35 mouse cellular contexts compared by ENCODE assay signal in the genomic region with DNA sequence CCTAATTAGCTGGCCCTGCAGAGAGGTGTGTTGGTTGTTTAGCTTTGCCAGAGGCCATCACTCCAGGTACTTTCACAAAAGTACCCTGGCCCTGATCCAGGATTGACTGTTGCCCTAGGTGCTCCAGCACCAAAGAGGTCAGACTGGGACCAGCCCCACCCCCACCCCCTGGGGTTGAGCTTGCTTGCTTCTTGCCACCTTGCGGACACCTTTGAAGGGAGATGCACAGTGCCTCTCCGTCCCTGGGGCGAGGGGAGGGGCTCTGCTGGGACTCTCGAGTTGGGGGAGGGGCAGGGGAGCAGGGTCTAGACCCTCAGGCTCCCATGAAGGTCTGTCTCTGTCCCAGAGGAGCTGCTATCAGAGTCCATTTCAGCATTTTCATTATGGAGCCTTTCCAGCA. TPM values are rescaled to one million over a fixed set of nuclear protein-coding genes. Genes with fewer than 3 reads are reported as not detected.
A peak's percentile ranks its signal among the peaks of the same experiment; 100 is the strongest.
DNase-seq lines count a peak whose midpoint lies in the region; ATAC-seq and TF ChIP-seq lines count a peak whose summit lies in the region.
"Had no signal": no experiment of that assay in that cellular context is flagged by ENCODE, and none has a peak within 500 bp of the region (broad histone marks: within the 10 kb centered on the region; RNA-seq: fewer than 3 reads in every experiment).

No protein-coding gene starts in this region.

- no peaks in the 10 kb centered on the region; the same call in 1 of the 2 replicates for H3K4me1 ChIP-seq in liver, adult 2 months (ENCODE audit: control insufficient read depth, insufficient read depth, low read length)
- H3K4me1 ChIP-seq in liver, embryonic 12.5 days: peaks cover 8% of the 10 kb centered on the region; the same call in 1 of the 2 replicates
- H3K4me1 ChIP-seq in CH12.LX (ENCODE audit: control insufficient read depth in 1 of 2, insufficient read depth in 2 of 2): peaks cover 11 to 67% of the 10 kb centered on the region in 2 experiments
- H3K4me1 ChIP-seq: forebrain, embryonic 10.5 days; forebrain, embryonic 13.5 days; heart, embryonic 15.5 days had no signal

- in situ Hi-C loops in CH12.LX (cut with MboI; ENCODE audit: low pct_ligation_motif_present, low pct_unique_long_range_greater_than_20kb, low sequenced_read_pairs): no loop called here

- no peak for TF ChIP-seq EP300 in CH12.LX (IDR thresholded peaks at IDR 0.05; ENCODE audit: low read length)

- H3K4me3 ChIP-seq in liver, adult 2 months (ENCODE audit: insufficient read depth, low read depth, low read length): no peak overlapping the region
- no peak overlapping the region for H3K4me3 ChIP-seq in liver, embryonic 12.5 days
- H3K4me3 ChIP-seq in CH12.LX (replicated peaks in 1 of 3; ENCODE audit: low read depth in 2 of 3, low read length in 2 of 3, poor library complexity in 1 of 3): no peak overlapping the region
- H3K4me3 ChIP-seq: forebrain, embryonic 10.5 days; forebrain, embryonic 13.5 days; heart, embryonic 15.5 days had no signal

- no peaks in the 10 kb centered on the region; the same call in 1 of the 2 replicates for H3K79me2 ChIP-seq in liver, adult 2 months (ENCODE audit: control insufficient read depth, insufficient read depth, low read length)
- H3K79me2 ChIP-seq in CH12.LX (replicated peaks; ENCODE audit: control insufficient read depth, extremely low read depth, insufficient read depth, poor library complexity, severe bottlenecking): peaks cover 22% of the 10 kb centered on the region

- TF ChIP-seq RAD21 in CH12.LX (IDR thresholded peaks at IDR 0.05; ENCODE audit: low read depth, low read length): no peak

- H3K4me2 ChIP-seq in liver, embryonic 12.5 days: no peak overlapping the region
- no peak overlapping the region for H3K4me2 ChIP-seq in CH12.LX (ENCODE audit: insufficient read depth, low read depth, poor library complexity, severe bottlenecking)
- H3K4me2 ChIP-seq: forebrain, embryonic 13.5 days; heart, embryonic 11.5 days; heart, embryonic 15.5 days; hindbrain, embryonic 14.5 days had no signal

- WGBS in liver, adult 2 months: 72% methylated on average over 4 of the region's 4 CpGs
- WGBS in liver, embryonic 12.5 days (ENCODE audit: insufficient replicate concordance): 78% methylated on average over 4 of the region's 4 CpGs

- peak; percentile 35 for DNase-seq in liver, adult 2 months (ENCODE audit: extremely low read depth, low read depth, low spot score)
- DNase-seq in lung, postnatal 36 days: peak; percentile 8
- no peak for DNase-seq in lung, postnatal 4 days
- DNase-seq in CH12.LX (ENCODE audit: extremely low read depth) (no peak), ES-CJ7 (ENCODE audit: low read depth, low spot score) (peak; percentile 63)
- no peak for DNase-seq in embryo, embryonic 10.5 days (ENCODE audit: low spot score)
- DNase-seq in heart, adult 18-20 months: no peak
- DNase-seq: adrenal gland, adult 8-10 months; adrenal gland, postnatal 25 days; B cell, adult 2 months; cerebellum, adult 11-12 months; cerebellum, adult 8-10 months; gastrocnemius, postnatal 10 days; gastrocnemius, postnatal 36 days; heart, postnatal 14 days; heart, postnatal 4 days had no signal

- H3K9ac ChIP-seq in liver, adult 2 months (ENCODE audit: low read depth, low read length): no peak overlapping the region
- H3K9ac ChIP-seq in liver, embryonic 12.5 days: no peak overlapping the region
- no peak overlapping the region for H3K9ac ChIP-seq in CH12.LX (ENCODE audit: insufficient read depth, low read depth)
- H3K9ac ChIP-seq: forebrain, embryonic 13.5 days; heart, embryonic 15.5 days; hindbrain, embryonic 14.5 days had no signal

- no peaks in the 10 kb centered on the region for H3K9me3 ChIP-seq in liver, embryonic 12.5 days (replicated peaks)
- no peaks in the 10 kb centered on the region for H3K9me3 ChIP-seq in CH12.LX (replicated peaks; ENCODE audit: low read length)
- H3K9me3 ChIP-seq: forebrain, embryonic 10.5 days; forebrain, embryonic 13.5 days; G1E; heart, embryonic 15.5 days had no signal

- dilution Hi-C loops in CH12.LX (cut with MboI; ENCODE audit: extremely low pct_ligation_motif_present, extremely low pct_unique_long_range_greater_than_20kb, low sequenced_read_pairs): no loop called here

- TF ChIP-seq POLR2A in liver, adult 2 months (IDR thresholded peaks at IDR 0.05; ENCODE audit: extremely low read depth, insufficient read depth, low read length): no peak
- TF ChIP-seq POLR2A in CH12.LX (IDR thresholded peaks at IDR 0.05; ENCODE audit: low read depth, low read length): no peak

- ATAC-seq in liver, embryonic 12.5 days: no peak
- ATAC-seq: activated CD4-positive, CD25-positive, alpha-beta regulatory T cell, adult 4 months; forebrain, embryonic 13.5 days; forebrain, embryonic 16.5 days; hindbrain, postnatal 0 days; inflammation-experienced regulatory T-cells, adult 6 months; Patski had no signal

- no peak for TF ChIP-seq CTCF in liver, adult 2 months (IDR thresholded peaks at IDR 0.05; ENCODE audit: low read depth, low read length)
- no peak for TF ChIP-seq CTCF in CH12.LX (conservative IDR thresholded peaks at IDR 0.05 in 1 of 2, IDR thresholded peaks at IDR 0.05 in 1 of 2; ENCODE audit: low read depth in 2 of 2, low read length in 2 of 2)

- no peak overlapping the region for H3K27ac ChIP-seq in liver, adult 2 months (replicated peaks; ENCODE audit: insufficient read depth, low read depth, low read length)
- H3K27ac ChIP-seq in liver, embryonic 12.5 days: no peak overlapping the region
- H3K27ac ChIP-seq in CH12.LX (ENCODE audit: insufficient read depth, low read depth): 0 out of 2 replicates have a peak overlapping the region, but pooled peaks have one; percentile 2
- H3K27ac ChIP-seq: forebrain, embryonic 10.5 days; forebrain, embryonic 13.5 days; heart, embryonic 15.5 days; hindbrain, embryonic 14.5 days; hindbrain, postnatal 0 days had no signal

- H3K36me3 ChIP-seq in liver, adult 2 months (ENCODE audit: control insufficient read depth, insufficient read depth, low read length): peaks cover 66% of the 10 kb centered on the region
- H3K36me3 ChIP-seq in liver, embryonic 12.5 days: peaks cover 97% of the 10 kb centered on the region
- peaks cover 72 to 90% of the 10 kb centered on the region in 2 experiments for H3K36me3 ChIP-seq in CH12.LX (replicated peaks in 1 of 2; ENCODE audit: control insufficient read depth in 1 of 2, insufficient read depth in 1 of 2, low read length in 1 of 2)

- H3K27me3 ChIP-seq in liver, adult 2 months (ENCODE audit: control insufficient read depth, insufficient read depth, low read length): no peaks in the 10 kb centered on the region
- H3K27me3 ChIP-seq in liver, embryonic 12.5 days (replicated peaks): no peaks in the 10 kb centered on the region
- no peaks in the 10 kb centered on the region for H3K27me3 ChIP-seq in CH12.LX (replicated peaks)
- H3K27me3 ChIP-seq: forebrain, embryonic 13.5 days; heart, embryonic 15.5 days; Patski had no signal

TF ChIP-seq in CH12.LX, 34 proteins besides CTCF, POLR2A, EP300 and RAD21:
- TF ChIP-seq CHD2 (IDR thresholded peaks at IDR 0.05; ENCODE audit: low read length) (0 out of 2 replicates have a peak, but pooled peaks have one; percentile 14), CHD1 (IDR thresholded peaks at IDR 0.05; ENCODE audit: low read depth, low read length) (no peak)

RNA-seq across cellular contexts. Expression of a gene that starts 15.2 kb away (rescaled TPM):
- 18.6 and 23.3 TPM in 2 replicates for total RNA-seq in liver, adult 2 months (2014; rRNA removed)
- 21.3 and 22.8 TPM in 2 replicates for polyA plus RNA-seq in liver, adult 2 months (2012; rRNA removed)
- polyA plus RNA-seq in liver, embryonic 12.5 days (2016; fragmentation: Nextera tagmentation; extraction: Ambion mirVana): 26.4 and 27.2 TPM in 2 replicates
- 51.3 and 60.4 TPM in 2 replicates for total RNA-seq in CH12.LX (2012; rRNA removed)
- 62.1 and 64.2 TPM in 2 replicates for total RNA-seq in CH12.LX (2014; rRNA removed)
- polyA plus RNA-seq in CH12.LX (2012; ENCODE audit: insufficient read length, low read depth): 66.0 and 67.8 TPM in 2 replicates
- 10 to 100 TPM; 32.0 to 32.3 TPM for total RNA-seq in heart, adult 18-20 months (2021)

RNA-seq across cellular contexts. Expression of a gene that starts 15.3 kb away (rescaled TPM):
- 25.4 and 27.7 TPM in 2 replicates for total RNA-seq in liver, adult 2 months (2014; rRNA removed)
- polyA plus RNA-seq in liver, adult 2 months (2012; rRNA removed): 19.1 and 26.2 TPM in 2 replicates
- 100 and 108 TPM in 2 replicates for polyA plus RNA-seq in liver, embryonic 12.5 days (2016; fragmentation: Nextera tagmentation; extraction: Ambion mirVana)
- total RNA-seq in CH12.LX (2012; rRNA removed) (113 and 133 TPM in 2 replicates), CH12.LX (2014; rRNA removed) (66.9 and 70.8 TPM in 2 replicates)
- 199 and 208 TPM in 2 replicates for polyA plus RNA-seq in CH12.LX (2012; ENCODE audit: insufficient read length, low read depth)
- total RNA-seq in heart, adult 18-20 months (2021): 10 to 100 TPM; 43.6 to 44.9 TPM

RNA-seq across cellular contexts. Expression of a gene that starts 25.5 kb away (rescaled TPM):
- 479 and 657 TPM in 2 replicates for total RNA-seq in liver, adult 2 months (2014; rRNA removed)
- polyA plus RNA-seq in liver, adult 2 months (2012; rRNA removed): 1,258 and 1,301 TPM in 2 replicates
- polyA plus RNA-seq in liver, embryonic 12.5 days (2016; fragmentation: Nextera tagmentation; extraction: Ambion mirVana): 657 and 705 TPM in 2 replicates
- total RNA-seq in CH12.LX (2012; rRNA removed) (851 and 995 TPM in 2 replicates), CH12.LX (2014; rRNA removed) (669 and 778 TPM in 2 replicates)
- 788 and 969 TPM in 2 replicates for polyA plus RNA-seq in CH12.LX (2012; ENCODE audit: insufficient read length, low read depth)
- total RNA-seq in heart, adult 18-20 months (2021): 1,000 to 10,000 TPM; 3,280 to 3,727 TPM

RNA-seq across cellular contexts. Expression of a gene that starts 25.6 kb away (rescaled TPM):
- not detected in 2 replicates for total RNA-seq in liver, adult 2 months (2014; rRNA removed)
- polyA plus RNA-seq in liver, adult 2 months (2012; rRNA removed): not detected in 2 replicates
- not detected in 2 replicates for polyA plus RNA-seq in liver, embryonic 12.5 days (2016; fragmentation: Nextera tagmentation; extraction: Ambion mirVana)
- total RNA-seq in CH12.LX (2012; rRNA removed) (not detected in 2 replicates), CH12.LX (2014; rRNA removed) (not detected in 2 replicates)
- not detected in 2 replicates for polyA plus RNA-seq in CH12.LX (2012; ENCODE audit: insufficient read length, low read depth)
- not detected for total RNA-seq in heart, adult 18-20 months (2021)
- total RNA-seq: adrenal gland, adult 8-10 months; adrenal gland, postnatal 25 days; G1E; gastrocnemius, adult 18-20 months; gastrocnemius, postnatal 10 days; gastrocnemius, postnatal 36 days; granulocyte monocyte progenitor cell, adult 5-6 weeks; heart, adult 8-10 months; heart, postnatal 14 days; heart, postnatal 4 days; hindbrain, postnatal 0 days had no signal
- polyA plus RNA-seq: activated CD4-positive, CD25-positive, alpha-beta regulatory T cell, adult 4 months; brain, embryonic 14.5 days; cortical plate, adult 2 months; embryonic facial prominence, embryonic 14.5 days; forebrain, embryonic 13.5 days; forebrain, embryonic 16.5 days; G1E; heart, embryonic 11.5 days; heart, embryonic 15.5 days; hindbrain, embryonic 11.5 days; hindbrain, embryonic 14.5 days; hindbrain, postnatal 0 days; inflammation-experienced regulatory T-cells, adult 6 months; Patski had no signal

RNA-seq across cellular contexts. Expression of a gene that starts 44.2 kb away (rescaled TPM):
- total RNA-seq in liver, adult 2 months (2014; rRNA removed): not detected in 2 replicates
- not detected in 2 replicates for polyA plus RNA-seq in liver, adult 2 months (2012; rRNA removed)
- 33.8 and 38.3 TPM in 2 replicates for polyA plus RNA-seq in liver, embryonic 12.5 days (2016; fragmentation: Nextera tagmentation; extraction: Ambion mirVana)
- total RNA-seq in CH12.LX (2012; rRNA removed) (under 0.01 TPM in 1 of 2 replicates, not detected in the other), CH12.LX (2014; rRNA removed) (not detected in 2 replicates)
- polyA plus RNA-seq in CH12.LX (2012; ENCODE audit: insufficient read length, low read depth): not detected in 2 replicates
- under 1 TPM; 0.05 to 0.35 TPM for total RNA-seq in heart, adult 18-20 months (2021)
- total RNA-seq: gastrocnemius, adult 18-20 months; gastrocnemius, postnatal 36 days had no signal
- polyA plus RNA-seq: inflammation-experienced regulatory T-cells, adult 6 months had no signal

Comparison
In these comparisons a context has a peak if more than half of its experiments do, and no peak if none do; other contexts are left out.
1. DNase-seq: peak in liver, adult 2 months (single experiment), lung, postnatal 36 days (single experiment) and ES-CJ7 (single experiment); none in lung, postnatal 4 days (0 of 2), CH12.LX (single experiment), embryo, embryonic 10.5 days (single experiment) and heart, adult 18-20 months (0 of 2).